Mouse (Mus musculus) ovary, postnatal 10 days (tissue): Measurements from ENCODE around the gene Sipa1l1.

Source experiments
- DNase-seq: peaks from one replicate; pipeline ENCODE4 v3.0.0; 2022; ENCODE audit warnings: low spot score

Sipa1l1 gene

DNA sequence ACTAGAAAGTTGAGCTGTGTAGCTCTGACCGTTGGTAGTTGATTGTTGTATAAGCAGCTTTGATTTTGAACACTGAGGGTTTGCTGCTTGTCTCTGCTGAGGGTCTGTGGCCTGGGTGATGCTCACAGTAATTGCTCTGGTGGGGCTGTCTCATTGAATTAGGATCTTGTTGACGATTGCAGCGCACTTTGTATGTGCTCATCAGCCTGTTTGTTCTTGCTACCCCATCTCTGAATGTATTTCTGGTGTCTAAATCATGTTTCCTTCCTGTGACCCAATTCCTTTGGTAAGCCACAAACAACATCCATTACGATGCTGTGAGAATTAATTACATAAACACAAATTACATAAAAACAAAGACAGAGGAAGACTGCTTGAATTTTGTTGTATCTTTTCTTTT is 39.5 kb downstream of the Sipa1l1 start:
- DNase-seq = no peak

DNA sequence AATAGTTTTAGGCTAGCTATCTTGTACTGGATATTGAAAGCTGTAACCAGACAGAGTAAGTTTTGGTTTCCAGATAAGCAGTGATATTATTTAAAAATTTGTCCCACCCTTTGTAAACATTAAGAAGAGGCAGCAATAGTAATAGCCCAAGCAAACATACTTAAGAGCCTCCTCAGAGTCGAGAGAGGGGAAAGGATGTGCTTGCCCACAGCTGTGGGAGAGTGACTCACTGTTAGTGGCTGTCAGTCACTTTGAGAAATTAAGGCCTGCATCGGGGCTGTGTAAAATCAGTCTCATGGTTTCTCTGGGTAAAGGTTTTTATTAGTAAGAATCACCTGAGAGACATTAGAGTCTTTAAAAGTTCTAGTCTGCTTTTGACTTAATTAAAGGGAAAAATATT is 40.6 kb downstream of the Sipa1l1 start:
- no peak for DNase-seq

DNA sequence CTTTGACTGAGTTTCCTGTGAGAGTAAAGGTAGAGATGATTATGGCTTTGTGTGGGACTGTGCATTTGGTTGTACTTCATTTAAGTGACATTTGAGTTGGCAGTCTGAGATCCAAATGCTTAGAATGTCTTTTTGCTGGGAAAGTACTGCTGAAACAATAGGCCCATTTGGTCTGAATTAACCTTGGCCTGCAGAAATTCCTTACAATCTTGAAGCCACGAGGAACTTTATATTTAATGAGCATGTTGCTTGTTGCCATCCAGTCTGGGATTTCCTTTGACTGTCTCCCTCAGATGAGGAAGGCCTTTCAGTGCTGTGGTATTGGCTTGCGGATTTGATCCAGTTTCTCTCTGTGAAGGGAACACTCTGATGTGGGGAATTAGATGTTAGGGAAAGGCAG is 43.9 kb downstream of the Sipa1l1 start:
- DNase-seq = no peak

DNA sequence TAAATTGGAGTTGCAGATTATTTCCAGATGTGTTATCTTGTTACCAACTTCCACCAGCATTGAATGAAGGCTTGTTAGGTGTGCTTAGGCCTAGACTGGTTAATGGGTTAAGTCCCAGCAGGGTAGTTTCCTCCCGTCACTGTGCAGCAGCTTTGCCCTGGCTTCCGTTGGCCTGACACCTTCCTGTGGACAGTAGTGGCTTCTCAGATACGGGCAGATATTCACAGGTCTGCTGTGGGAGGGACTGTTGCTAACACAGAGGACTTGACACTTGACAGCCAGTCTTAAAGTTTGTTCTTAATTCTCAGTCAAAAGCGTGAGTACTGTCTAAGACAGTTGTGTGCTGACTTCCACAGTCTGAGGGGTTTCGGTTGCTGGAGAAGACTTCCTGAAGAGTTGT is 45.8 kb downstream of the Sipa1l1 start:
- no peak for DNase-seq

DNA sequence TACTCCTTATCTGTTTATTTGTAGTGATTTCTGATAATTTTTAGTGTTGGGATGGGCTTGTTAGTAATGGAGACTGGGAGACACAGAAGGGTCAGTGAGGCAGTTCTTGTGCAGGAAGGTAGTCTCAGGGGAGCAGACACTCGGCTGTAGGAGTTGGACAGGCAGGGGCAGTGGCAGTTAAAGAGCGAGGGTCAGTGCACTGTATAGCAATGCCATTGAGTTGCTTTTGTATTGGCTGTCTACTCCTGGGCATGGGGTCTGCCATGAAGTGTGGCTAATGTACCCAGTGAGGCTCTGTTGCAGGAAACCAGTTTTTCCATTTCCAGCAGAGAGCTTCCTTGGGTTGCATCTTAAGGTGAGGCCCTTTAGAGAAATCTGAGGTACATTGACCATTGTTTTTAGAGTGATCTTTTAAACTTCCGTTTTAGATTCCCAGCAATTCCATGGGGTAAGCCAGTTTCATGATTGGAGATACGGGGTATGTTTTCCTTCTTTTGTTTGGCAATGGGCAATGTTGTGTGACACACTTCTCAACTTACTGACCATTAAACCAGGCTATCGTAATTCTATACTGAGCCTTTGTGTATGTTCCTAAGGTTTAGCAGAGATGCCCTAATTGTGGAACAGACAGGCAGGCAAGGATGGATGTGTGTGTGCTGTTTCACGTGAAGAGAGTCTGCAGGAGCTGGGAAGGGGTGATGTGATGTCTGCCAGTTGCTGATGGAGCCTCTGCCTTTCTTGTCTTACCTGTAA is 47.9 kb downstream of the Sipa1l1 start:
- DNase-seq = no peak

DNA sequence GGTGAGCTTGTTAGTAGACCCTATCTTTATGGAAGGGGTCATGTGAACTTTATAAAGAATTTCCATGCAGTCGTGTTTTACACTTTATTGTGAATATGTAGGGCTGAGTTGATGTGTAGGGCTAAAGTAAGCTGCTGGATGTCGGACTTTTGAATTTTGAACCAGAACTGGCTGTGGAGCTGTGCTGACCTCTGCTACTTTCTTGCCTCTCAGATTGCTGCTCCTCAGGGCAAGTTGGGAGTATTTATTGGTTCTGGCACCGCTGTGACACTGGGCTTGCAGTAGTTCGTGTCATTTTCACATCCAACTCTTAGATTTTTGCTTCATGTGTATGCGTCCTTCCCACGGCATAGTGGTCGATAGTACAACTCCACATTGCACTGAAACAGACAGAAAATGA is 49.1 kb downstream of the Sipa1l1 start:
- DNase-seq = no peak

DNA sequence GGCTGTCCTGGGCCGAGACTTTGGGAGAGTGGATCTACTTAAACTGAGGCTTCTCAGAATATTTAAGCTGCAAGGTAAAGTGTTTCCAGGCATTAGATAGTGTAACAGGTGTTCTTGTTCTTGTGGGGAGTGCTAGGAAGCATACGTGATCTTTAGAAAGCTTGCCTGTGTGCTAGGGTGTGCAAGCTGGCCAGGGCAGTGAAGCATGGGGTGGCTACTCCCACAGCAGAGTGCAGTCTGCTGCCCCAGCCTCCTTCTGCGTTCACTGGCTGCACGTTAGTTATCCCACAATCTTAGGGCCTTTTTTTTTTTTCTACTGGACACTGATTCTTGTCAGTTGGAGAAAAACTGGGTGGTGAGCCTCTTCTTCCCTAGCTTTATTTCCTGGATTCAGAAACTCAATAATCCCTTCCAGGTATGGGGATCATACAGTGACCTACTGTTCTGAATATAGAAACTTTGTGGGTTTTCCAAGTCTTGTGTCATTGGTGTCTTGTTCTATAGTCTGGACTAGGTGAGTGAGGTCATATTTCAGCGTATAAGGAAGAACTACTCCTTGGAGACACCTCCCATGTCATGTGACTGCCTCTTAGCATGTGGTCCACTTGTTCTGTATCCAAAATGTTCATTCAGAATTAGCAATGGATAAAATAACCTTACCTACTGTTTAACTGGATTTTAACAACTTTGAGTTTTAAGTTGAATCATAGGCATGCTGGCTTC is 51.4 kb downstream of the Sipa1l1 start:
- DNase-seq = no peak

DNA sequence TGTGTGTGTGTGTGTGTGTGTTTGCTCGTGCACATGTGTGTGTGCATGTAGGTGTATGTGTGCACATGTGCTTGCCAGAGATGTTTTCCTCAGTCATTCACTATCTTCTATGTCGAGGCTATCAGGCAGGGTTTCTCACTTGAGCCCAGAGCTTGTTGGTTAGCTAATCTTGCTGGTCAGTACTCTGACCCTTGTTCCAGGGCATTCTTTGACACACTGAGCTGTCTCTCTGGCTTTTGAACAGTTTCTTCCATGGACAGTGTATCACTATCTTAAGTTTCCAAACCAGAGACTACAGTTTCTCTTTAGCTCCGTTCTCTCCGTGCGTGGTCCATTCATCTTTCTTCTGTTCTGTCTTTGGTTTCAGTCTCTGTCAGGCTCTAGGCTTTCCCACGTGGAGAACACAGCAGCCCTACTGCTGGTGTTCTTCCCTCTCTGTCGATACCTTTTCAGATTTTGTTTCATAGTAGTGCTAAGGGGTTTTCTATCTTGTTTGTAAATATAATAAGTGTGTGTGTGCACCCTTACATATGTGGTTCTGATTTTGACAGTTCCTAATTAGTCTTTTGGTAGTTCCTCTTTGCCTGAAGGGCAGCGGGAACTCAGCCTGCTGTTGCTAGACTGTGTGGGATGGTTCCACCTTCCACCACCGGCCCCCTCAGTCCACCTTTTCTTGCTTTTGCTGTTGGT is 54.2 kb downstream of the Sipa1l1 start:
- no peak for DNase-seq

DNA sequence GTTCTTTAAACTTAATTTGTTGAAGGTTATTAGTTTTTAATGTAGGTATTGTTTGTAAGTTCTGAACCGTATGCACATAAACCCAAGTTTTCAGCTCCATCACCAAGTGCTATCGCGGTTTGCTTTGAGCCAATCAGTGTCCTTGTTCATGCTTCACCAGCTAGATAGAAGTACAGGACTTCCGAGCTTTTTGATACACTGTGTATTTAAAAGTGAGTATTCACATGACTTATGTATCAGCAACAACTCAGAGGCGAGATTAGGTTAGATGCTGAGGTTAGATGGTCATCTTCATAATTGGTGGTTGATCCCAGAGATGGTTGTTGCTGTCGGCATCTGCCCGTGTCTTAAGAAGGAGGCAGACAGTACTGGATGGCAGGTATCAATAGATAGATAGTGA is 55.7 kb downstream of the Sipa1l1 start:
- no peak for DNase-seq

DNA sequence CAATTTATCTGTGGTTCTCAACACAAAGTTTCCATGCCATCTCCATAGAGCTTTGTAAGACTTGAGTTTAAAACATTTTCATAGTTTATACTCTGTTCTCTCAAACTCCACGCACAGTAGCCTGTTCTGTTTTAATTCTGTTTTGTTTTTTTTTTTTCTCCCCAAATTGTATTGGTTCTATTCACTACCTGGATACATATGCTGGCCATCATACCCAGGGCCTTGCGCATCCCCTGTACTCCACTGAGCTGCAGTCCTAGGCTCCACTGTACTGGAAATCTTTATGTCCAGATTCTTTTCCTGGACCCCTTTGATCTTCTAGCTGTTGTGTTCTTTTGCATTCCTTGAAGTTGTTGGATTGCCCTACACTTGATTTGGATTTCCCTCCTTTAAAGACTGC is 56.2 kb downstream of the Sipa1l1 start:
- no peak for DNase-seq

DNA sequence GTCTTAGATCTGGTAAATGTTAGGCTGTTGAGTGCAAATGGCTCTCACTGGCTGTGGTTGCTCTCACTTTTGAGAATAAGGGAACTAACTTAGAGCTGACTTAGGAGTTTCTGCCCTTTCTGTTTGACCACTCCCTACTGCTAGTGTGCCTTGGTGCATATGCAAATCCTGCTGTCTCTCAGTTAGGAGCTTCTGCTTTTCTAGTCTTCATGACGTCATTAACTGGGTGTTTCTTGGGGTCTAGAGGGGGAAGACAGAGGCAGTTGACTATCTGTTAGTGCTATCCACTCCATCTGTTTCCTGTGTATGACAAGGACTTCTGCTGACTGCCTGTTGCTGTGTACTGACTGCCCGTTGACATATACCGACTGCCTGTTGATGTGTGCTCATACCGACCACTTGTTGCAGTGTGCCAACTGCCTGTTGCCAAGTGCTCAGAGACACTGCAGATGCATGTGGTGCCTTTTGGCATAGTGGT is 56.7 kb downstream of the Sipa1l1 start:
- no peak for DNase-seq

DNA sequence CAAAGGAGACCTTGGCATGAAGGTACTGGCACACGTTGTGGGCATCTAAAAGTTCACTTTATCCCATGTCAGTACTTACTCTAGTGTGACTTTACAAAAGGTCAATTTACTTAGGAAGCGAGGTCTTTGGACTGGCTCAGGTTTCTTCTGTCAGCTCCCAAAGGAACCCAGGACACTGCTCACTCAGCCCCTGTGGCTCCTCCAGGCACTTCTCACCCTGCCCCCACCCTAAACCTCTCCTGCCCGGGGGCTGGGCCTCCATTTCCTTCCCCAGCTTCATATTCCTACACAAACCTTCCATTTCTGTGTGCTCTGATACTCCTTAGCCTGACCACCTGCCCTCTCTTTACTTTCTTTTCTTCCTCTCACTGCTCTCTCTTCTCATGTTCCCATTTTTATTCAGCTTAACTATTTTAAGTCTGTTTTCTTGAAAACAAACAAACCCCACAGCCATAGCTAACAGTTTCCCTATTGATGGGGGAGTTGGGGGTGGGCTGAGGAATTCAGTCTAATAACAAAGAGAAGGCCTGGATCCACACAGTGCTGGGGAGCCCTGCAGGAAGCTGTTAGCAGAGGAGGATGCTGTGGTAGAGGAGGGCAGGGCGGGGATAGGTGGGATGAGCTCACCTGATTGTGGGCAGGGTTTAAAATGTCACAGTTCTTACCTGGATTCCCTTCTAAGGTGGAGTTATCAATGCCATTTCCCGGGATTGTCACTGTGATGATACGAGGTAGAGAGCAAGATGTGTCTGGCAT is 57.4 kb downstream of the Sipa1l1 start:
- no peak for DNase-seq

DNA sequence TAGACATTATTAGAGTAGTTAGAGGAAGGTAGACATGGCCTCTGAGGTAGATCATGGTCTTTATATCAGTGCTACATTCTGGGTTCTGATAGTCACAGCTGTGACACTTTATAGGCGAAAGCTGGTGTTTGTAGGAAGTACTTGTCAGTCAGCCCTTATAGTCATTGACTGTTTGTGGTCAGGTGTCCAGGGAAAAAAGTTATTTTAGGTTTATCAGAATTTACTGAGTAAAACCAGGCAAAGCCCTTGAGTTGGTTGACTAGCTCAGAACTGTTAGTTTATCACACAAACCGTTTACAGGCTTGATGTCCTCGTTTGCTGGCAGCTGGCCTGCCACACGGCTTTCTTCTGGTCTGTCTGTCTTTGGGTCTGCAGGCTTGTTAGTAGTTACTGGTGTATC is 61.0 kb downstream of the Sipa1l1 start:
- no peak for DNase-seq

DNA sequence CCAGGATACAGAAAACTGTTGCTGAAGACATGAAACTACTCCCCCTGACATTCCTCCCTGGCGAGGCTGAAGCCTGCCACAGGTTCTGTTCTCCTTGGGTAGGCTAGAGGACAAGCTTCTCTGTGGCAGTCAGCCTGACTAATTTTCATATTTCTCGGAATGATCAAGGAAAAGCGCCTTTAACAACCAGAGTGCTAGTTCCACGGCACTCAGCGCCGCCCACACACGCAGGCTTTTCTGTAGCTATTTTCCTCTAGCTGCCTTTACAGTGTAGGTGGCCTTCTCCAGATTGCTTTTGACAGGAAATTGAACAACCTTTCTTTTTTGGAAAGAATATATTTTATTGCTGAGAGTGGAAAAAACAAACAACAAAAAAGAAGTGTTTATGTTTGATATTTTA is 62.1 kb downstream of the Sipa1l1 start:
- no peak for DNase-seq

DNA sequence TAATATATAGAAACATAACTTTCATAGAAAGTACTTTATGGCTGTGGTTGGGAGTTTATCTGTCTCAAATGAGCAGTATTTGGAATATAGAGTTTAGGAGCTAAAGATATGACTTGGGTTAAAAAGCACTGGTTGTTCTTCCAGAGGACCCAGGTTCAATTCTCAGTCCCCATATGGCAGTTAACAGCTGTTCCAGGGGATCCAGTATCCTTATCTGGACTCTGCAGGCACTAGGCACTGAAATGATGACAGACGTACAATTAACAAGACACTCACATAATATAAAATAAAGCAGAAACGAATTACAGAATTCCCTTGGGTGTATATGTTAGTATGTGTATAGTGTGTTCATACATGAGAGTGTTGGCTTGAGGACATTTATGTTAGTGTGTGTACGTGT is 64.1 kb downstream of the Sipa1l1 start:
- no peak for DNase-seq

DNA sequence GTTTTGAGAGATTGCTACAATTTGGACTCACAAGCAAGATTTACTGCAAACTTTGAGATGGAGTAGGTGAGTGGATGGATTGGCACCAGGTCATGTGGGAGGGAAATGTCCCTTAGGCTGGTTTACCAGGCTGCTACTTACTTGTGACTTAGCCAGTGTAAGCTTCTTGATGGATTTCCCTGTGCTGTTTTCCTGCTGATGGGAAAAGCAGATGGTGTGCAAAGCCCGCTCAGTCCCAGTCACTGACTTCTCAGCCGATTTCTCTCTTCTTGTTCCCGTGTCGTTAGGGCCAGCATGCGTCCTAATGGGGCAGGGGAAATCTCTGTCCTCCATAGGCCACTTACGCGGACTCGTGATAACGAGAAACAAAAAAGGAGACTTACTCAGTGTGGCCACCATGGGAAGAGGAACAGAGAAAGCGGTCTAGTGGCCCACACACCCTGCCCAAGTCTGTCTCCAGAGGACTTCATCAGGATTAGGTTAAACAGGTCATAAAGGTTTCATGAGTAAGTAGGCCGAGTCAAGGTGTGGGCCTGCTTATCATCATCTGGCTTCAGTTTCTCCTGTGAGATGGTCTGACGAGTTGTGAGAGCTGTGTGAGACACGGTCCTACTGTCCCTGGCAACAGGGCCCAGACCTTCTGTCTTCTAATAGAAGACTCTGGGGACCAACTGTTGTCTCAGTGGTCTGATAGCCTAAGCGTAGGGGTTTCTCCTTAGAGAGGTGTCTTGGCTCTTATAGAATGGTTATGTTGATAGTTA is 65.5 kb downstream of the Sipa1l1 start:
- DNase-seq = no peak

DNA sequence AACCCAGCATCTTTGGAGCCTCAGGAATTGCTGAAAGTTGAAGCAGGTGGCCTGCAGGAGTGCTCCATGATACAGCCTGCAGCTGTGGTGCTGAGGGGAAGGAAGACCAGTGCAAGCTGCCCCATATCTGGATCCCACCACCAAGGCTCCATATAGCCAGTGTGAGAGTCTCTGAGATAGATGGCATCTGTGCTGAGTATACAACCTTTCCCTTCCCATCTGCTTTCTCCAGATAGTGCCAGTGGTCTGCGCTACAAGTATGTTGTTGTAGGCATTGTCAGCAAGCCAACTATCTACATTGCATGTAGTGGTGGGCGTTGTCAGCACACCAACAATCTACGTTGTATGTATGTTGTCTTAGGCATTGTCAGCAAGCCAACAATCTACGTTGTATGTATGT is 68.0 kb downstream of the Sipa1l1 start:
- DNase-seq = no peak

DNA sequence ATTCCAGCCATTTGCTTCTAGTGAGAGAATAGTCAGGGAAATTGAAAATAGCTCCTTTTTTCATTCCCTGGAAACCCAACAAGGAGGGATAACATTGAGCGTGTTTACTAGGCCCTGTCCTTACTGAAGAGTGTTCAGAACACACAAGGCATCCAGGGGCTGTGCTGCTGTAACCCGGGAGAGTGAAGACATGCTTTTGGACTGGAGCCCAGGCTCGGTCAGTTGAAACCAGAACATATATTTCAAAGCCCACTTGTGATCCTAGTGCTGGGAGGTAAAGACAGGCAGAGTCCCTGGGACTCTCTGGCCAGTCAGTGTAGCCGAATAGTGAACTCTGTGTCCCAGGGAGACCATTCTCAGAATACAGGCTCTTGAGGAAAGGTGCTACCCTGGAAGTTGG is 68.8 kb downstream of the Sipa1l1 start:
- DNase-seq = no peak

DNA sequence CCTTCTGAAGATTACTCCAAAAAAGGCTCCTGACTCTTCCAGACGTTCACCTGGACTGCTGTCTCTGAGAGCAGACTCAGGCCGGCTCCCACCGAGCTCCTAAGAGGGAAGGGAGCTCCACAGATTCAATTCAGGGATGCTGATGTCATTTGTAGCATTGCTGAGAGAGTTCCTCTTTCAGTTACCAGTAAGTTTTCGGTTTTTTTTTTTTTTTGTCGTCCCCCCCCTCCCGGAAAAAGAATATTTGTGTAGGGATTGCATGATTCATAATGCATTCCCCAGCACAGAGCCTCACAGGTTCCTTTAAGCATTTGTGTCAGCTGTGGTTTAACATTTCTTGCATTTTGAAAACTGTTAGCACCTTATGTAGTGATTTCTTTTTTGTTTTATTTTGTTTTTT is 71.6 kb downstream of the Sipa1l1 start:
- no peak for DNase-seq

DNA sequence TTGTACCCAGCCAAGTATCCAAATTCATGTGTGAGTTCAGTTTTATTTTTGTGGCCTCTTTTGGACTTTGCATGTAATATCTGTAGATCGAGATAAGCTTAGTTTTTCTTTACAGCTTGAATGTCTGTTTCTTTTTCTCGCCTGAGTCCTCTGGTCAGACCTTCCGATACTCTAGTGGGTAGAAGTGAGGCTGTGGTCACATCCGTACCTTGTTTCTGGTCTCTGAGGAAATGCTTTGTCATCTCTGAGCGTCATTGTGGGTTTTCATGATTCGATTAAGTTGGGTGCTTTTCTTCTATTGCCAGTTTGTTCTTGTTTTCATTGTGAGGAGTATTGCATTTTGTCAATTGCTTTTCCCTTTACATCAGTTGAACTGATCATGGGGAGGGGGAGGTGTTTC is 76.1 kb downstream of the Sipa1l1 start:
- no peak for DNase-seq

DNA sequence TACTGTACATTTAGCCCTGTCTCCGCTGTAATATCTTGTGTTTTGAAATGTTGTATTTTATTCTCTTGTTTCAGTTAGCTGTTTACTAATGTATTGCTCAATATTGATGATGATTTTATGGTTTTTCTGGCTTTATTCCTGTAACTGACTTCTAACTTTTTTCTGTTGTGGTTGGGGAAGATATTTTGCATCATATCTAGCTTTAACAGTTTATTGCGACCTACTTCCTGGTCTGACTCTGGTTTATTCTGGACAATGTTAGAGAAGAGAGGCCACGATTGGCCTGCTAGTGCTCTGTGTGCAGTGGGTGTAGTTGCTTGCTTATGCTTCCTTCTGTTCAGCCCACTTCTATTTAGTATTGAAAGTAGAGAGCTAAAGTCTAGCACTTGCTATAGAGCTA is 77.3 kb downstream of the Sipa1l1 start:
- no peak for DNase-seq
